Mouse (Mus musculus): ENCODE measurements around the gene Ranbp17.

- TF ChIP-seq POLR2AphosphoS5 (IDR thresholded peaks at IDR 0.05; ENCODE audit: insufficient replicate concordance, low read depth, low read length) (no peak), GATA2 (IDR thresholded peaks at IDR 0.05; ENCODE audit: borderline replicate concordance, low read depth, low read length) (no peak), CTCF (IDR thresholded peaks at IDR 0.05; ENCODE audit: low read depth, low read length) (no peak), GATA1 (IDR thresholded peaks at IDR 0.05; ENCODE audit: borderline replicate concordance, low read length) (no peak), TAL1 (conservative IDR thresholded peaks at IDR 0.05; ENCODE audit: low read depth, low read length) (no peak)
Observed at GRCm38 (mm10) chr11:33193695-33194094, 319.9 kb downstream of the Ranbp17 start.
